Mouse (Mus musculus) kidney, adult 2 months (tissue): Measurements from ENCODE around the gene Tom1.

Experiments used
- CTCF ChIP-seq: fragments of 200-500 bp; conservative IDR thresholded peaks from 2 replicates; pipeline ENCODE4 v1.5.1; 2011; ENCODE audit warnings: low read depth, mild to moderate bottlenecking, control low read depth, low read length, moderate library complexity, mixed read lengths; ENCODE audit not compliant: insufficient read depth, insufficient read length
- POLR2A ChIP-seq: fragments of 200-500 bp; IDR thresholded peaks from one replicate; pipeline ENCODE4 v1.6.1; 2011; ENCODE audit warnings: low read depth, low read length, control low read depth

DNA sequence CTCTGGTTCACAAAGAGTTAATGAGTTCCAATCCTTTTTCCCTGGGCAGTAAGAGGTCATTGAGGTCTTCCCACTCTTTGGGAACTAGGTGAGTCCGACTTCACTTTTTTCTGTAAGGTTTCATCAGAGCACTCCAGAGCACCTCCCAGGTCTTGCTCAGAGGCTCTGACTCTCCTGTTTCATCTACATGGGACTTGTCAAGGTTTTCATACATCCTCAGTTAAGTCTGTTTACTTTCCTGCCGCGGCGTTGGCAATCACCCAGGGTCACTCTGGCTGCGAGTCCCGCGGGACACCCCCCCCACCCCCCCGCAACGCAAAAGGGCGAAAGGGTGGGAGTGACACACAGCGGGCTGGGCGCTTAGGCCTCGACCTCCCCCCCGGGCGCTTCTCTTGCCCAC, 43.5 kb upstream of the Tom1 start:
- TF ChIP-seq POLR2A (no peak), CTCF (no peak)
